Mouse (Mus musculus): ENCODE data around the gene Gm15013.

DNA sequence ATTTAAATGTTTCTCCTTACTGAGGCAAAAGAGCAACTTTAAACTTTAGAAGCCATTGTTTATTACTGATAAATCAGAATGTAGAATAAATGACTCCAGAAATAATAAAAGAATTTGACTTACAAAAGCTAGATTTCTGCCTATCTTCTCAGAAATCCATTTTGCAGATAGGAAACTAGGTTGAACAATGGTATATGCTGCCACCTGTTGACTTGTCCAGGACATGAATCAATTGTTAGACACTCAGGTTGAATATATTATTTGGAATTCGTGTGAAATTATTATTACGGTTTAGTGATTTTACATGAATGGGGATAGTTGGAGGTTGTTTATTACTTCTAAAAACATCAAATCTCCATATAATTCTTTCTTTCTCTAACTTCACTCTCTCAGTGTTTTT lies 48.5 kb downstream of the Gm15013 start:
- TF ChIP-seq CTCF (IDR thresholded peaks at IDR 0.05; ENCODE audit: control insufficient read depth, insufficient read depth, insufficient read length) (no peak), CEBPB (IDR thresholded peaks at IDR 0.05; ENCODE audit: low read depth) (no peak), MAX (IDR thresholded peaks at IDR 0.05) (no peak), USF1 (IDR thresholded peaks at IDR 0.05; ENCODE audit: low read depth) (no peak), MYOD1 (IDR thresholded peaks at IDR 0.05; ENCODE audit: control insufficient read depth, insufficient read length, low read depth) (no peak), FOSL1 (IDR thresholded peaks at IDR 0.05; ENCODE audit: insufficient read depth, low read length, poor library complexity, severe bottlenecking) (no peak), MYOG (IDR thresholded peaks at IDR 0.05; ENCODE audit: control insufficient read depth, extremely low read depth, insufficient read length) (no peak)
